Mouse (Mus musculus): ENCODE results near the gene Tenm4. TPM values are rescaled to one million over a fixed set of nuclear protein-coding genes. Genes with fewer than 3 reads are reported as not detected.

The Tenm4 gene
- total RNA-seq, 1 experiment = 38.9 TPM

- no peak overlapping the region for H3K27ac ChIP-seq (ENCODE audit: insufficient read depth, low read depth, low read length, poor library complexity, severe bottlenecking)
- no peaks in the 10 kb centered on the region for H3K9me3 ChIP-seq (ENCODE audit: control insufficient read depth, insufficient read depth, low read depth, low read length)
- DNase-seq (ENCODE audit: low read depth, low spot score) = no peak
- no peak overlapping the region for H3K4me3 ChIP-seq (ENCODE audit: insufficient read depth in 1 of 2, low read depth in 1 of 2, low read length in 2 of 2, poor library complexity in 1 of 2, severe bottlenecking in 1 of 2)
- H3K4me1 ChIP-seq (ENCODE audit: control insufficient read depth in 2 of 2, insufficient read depth in 2 of 2, low read length in 2 of 2, poor library complexity in 1 of 2) = no peaks in the 10 kb centered on the region
- H3K36me3 ChIP-seq (ENCODE audit: control insufficient read depth, insufficient read depth, low read length, poor library complexity, severe bottlenecking) = no peaks in the 10 kb centered on the region
- no peak overlapping the region for H3K9ac ChIP-seq (ENCODE audit: insufficient read depth, low read depth, low read length, poor library complexity, severe bottlenecking)
- in situ Hi-C loops (cut with MboI; ENCODE audit: low sequenced_read_pairs in 2 of 2, unreplicated experiment in 2 of 2) = no loop called here
- no peak for TF ChIP-seq ZNF384 (IDR thresholded peaks at IDR 0.05; ENCODE audit: low read depth, low read length)
- no peak for TF ChIP-seq HCFC1 (IDR thresholded peaks at IDR 0.05; ENCODE audit: borderline replicate concordance, insufficient read depth, low read length)
- TF ChIP-seq CHD2 (IDR thresholded peaks at IDR 0.05; ENCODE audit: low read depth, low read length) = no peak
- TF ChIP-seq ZC3H11A (IDR thresholded peaks at IDR 0.05; ENCODE audit: borderline replicate concordance, low read depth, low read length) = no peak
These were observed 614.8 kb downstream of the Tenm4 start for GRCm38 (mm10) chr7:96785808-96786207.

- no peaks in the 10 kb centered on the region for H3K9me3 ChIP-seq (ENCODE audit: control insufficient read depth, insufficient read depth, low read depth, low read length)
- H3K4me3 ChIP-seq (ENCODE audit: insufficient read depth in 1 of 2, low read depth in 1 of 2, low read length in 2 of 2, poor library complexity in 1 of 2, severe bottlenecking in 1 of 2) = no peak overlapping the region
- H3K36me3 ChIP-seq (ENCODE audit: control insufficient read depth, insufficient read depth, low read length, poor library complexity, severe bottlenecking) = no peaks in the 10 kb centered on the region
- TF ChIP-seq CHD2 (IDR thresholded peaks at IDR 0.05; ENCODE audit: low read depth, low read length) = no peak
- no peak for TF ChIP-seq ZC3H11A (IDR thresholded peaks at IDR 0.05; ENCODE audit: borderline replicate concordance, low read depth, low read length)
- TF ChIP-seq HCFC1 (IDR thresholded peaks at IDR 0.05; ENCODE audit: borderline replicate concordance, insufficient read depth, low read length) = no peak
- no peak for TF ChIP-seq ZNF384 (IDR thresholded peaks at IDR 0.05; ENCODE audit: low read depth, low read length)
- no peak for TF ChIP-seq MAFK (IDR thresholded peaks at IDR 0.05; ENCODE audit: insufficient read depth, low read depth, low read length)
- no peak overlapping the region for H3K27ac ChIP-seq (ENCODE audit: insufficient read depth, low read depth, low read length, poor library complexity, severe bottlenecking)
- no peak for DNase-seq (ENCODE audit: low read depth, low spot score)
- H3K9ac ChIP-seq (ENCODE audit: insufficient read depth, low read depth, low read length, poor library complexity, severe bottlenecking) = no peak overlapping the region
- no peaks in the 10 kb centered on the region for H3K4me1 ChIP-seq (ENCODE audit: control insufficient read depth in 2 of 2, insufficient read depth in 2 of 2, low read length in 2 of 2, poor library complexity in 1 of 2)
- in situ Hi-C loops (cut with MboI; ENCODE audit: low sequenced_read_pairs in 2 of 2, unreplicated experiment in 2 of 2) = no loop called here
These were observed 615.4 kb downstream of the Tenm4 start for GRCm38 (mm10) chr7:96786262-96787044.

GRCm38 (mm10) chr7:96788135-96788534, 617.1 kb downstream of the Tenm4 start:
- TF ChIP-seq HCFC1 (IDR thresholded peaks at IDR 0.05; ENCODE audit: borderline replicate concordance, insufficient read depth, low read length) (no peak), ZNF384 (IDR thresholded peaks at IDR 0.05; ENCODE audit: low read depth, low read length) (no peak), MAFK (IDR thresholded peaks at IDR 0.05; ENCODE audit: insufficient read depth, low read depth, low read length) (no peak), CHD2 (IDR thresholded peaks at IDR 0.05; ENCODE audit: low read depth, low read length) (no peak), ZC3H11A (IDR thresholded peaks at IDR 0.05; ENCODE audit: borderline replicate concordance, low read depth, low read length) (no peak)
- Histone ChIP-seq H3K4me1 (ENCODE audit: control insufficient read depth in 2 of 2, insufficient read depth in 2 of 2, low read length in 2 of 2, poor library complexity in 1 of 2) (no peaks in the 10 kb centered on the region), H3K27ac (ENCODE audit: insufficient read depth, low read depth, low read length, poor library complexity, severe bottlenecking) (no peak overlapping the region), H3K36me3 (ENCODE audit: control insufficient read depth, insufficient read depth, low read length, poor library complexity, severe bottlenecking) (no peaks in the 10 kb centered on the region), H3K4me3 (ENCODE audit: insufficient read depth in 1 of 2, low read depth in 1 of 2, low read length in 2 of 2, poor library complexity in 1 of 2, severe bottlenecking in 1 of 2) (no peak overlapping the region), H3K9me3 (ENCODE audit: control insufficient read depth, insufficient read depth, low read depth, low read length) (no peaks in the 10 kb centered on the region), H3K9ac (ENCODE audit: insufficient read depth, low read depth, low read length, poor library complexity, severe bottlenecking) (no peak overlapping the region)
- no peak for DNase-seq (ENCODE audit: low read depth, low spot score)
- in situ Hi-C loops (cut with MboI; ENCODE audit: low sequenced_read_pairs in 2 of 2, unreplicated experiment in 2 of 2) = no loop called here

GRCm38 (mm10) chr7:96790326-96790725, 619.3 kb downstream of the Tenm4 start:
- Histone ChIP-seq H3K27ac (ENCODE audit: insufficient read depth, low read depth, low read length, poor library complexity, severe bottlenecking) (no peak overlapping the region), H3K36me3 (ENCODE audit: control insufficient read depth, insufficient read depth, low read length, poor library complexity, severe bottlenecking) (no peaks in the 10 kb centered on the region), H3K9me3 (ENCODE audit: control insufficient read depth, insufficient read depth, low read depth, low read length) (no peaks in the 10 kb centered on the region), H3K4me1 (ENCODE audit: control insufficient read depth in 2 of 2, insufficient read depth in 2 of 2, low read length in 2 of 2, poor library complexity in 1 of 2) (no peaks in the 10 kb centered on the region), H3K4me3 (ENCODE audit: insufficient read depth in 1 of 2, low read depth in 1 of 2, low read length in 2 of 2, poor library complexity in 1 of 2, severe bottlenecking in 1 of 2) (no peak overlapping the region), H3K9ac (ENCODE audit: insufficient read depth, low read depth, low read length, poor library complexity, severe bottlenecking) (no peak overlapping the region)
- no peak for DNase-seq (ENCODE audit: low read depth, low spot score)
- in situ Hi-C loops (cut with MboI; ENCODE audit: low sequenced_read_pairs in 2 of 2, unreplicated experiment in 2 of 2) = loop anchor here in 1 of 2 experiments (10.0 kb wide), 1 partner anchor 114 kb away; no protein-coding TSS in a partner anchor
- no peak for TF ChIP-seq HCFC1 (IDR thresholded peaks at IDR 0.05; ENCODE audit: borderline replicate concordance, insufficient read depth, low read length)
- TF ChIP-seq CHD2 (IDR thresholded peaks at IDR 0.05; ENCODE audit: low read depth, low read length) = no peak
- TF ChIP-seq ZNF384 (IDR thresholded peaks at IDR 0.05; ENCODE audit: low read depth, low read length) = no peak
- TF ChIP-seq ZC3H11A (IDR thresholded peaks at IDR 0.05; ENCODE audit: borderline replicate concordance, low read depth, low read length) = no peak
- TF ChIP-seq MAFK (IDR thresholded peaks at IDR 0.05; ENCODE audit: insufficient read depth, low read depth, low read length) = no peak
